8 mouse cellular contexts compared by ENCODE assay signal in the genomic region with DNA sequence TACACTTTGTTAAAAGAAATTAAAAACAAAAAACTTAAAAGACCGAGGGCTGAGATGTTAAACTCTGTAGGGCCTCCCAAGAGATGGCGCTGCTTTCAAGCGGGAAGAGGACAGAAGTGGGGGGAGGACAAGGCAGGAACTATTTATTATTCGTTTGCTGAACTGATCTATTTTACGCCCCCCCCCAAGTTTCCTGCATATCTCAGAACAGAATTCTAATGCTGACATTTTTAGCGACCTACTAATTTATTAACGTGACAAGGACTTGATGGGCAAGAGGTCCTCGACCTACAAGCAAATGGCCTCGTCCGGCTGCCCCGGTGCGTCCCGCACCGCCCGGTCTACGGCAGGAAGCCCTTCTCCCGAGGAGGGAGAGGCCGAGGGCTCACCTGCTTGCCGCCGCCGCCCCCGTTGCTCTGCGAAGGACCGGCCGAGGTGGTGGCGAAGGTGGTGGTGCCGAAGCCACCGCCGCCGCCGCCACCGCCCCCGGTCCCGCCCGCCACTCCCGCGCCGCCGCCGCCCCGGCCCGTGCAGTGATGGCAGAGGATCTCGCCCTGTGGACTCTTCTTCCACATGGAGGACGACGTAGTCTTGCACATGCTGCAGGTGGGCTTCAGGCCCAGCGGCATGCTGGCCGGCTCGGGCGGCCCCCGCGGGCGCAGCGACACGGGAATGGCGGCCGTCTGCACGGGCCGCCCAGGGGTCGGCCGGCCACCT. TPM values are rescaled to one million over a fixed set of nuclear protein-coding genes. Genes with fewer than 3 reads are reported as not detected.
A peak's percentile ranks its signal among the peaks of the same experiment; 100 is the strongest.
DNase-seq lines count a peak whose midpoint lies in the region; ATAC-seq and TF ChIP-seq lines count a peak whose summit lies in the region.

No protein-coding gene starts in this region.

- H3K27me3 ChIP-seq in intestine, embryonic 16.5 days (replicated peaks; ENCODE audit: control insufficient read depth, insufficient read depth, low read length) = no peaks in the 10 kb centered on the region
- H3K27me3 ChIP-seq in limb, embryonic 14.5 days (ENCODE audit: control insufficient read depth, insufficient read depth, low read length) = no peaks in the 10 kb centered on the region
- H3K27me3 ChIP-seq in midbrain, embryonic 15.5 days (replicated peaks) = no peaks in the 10 kb centered on the region

- H3K9ac ChIP-seq in intestine, embryonic 16.5 days (ENCODE audit: low read depth, low read length) = peak overlapping the region; percentile 93
- H3K9ac ChIP-seq in limb, embryonic 14.5 days (ENCODE audit: low read depth, low read length, severe bottlenecking) = peak overlapping the region; percentile 93
- peak overlapping the region; percentile 92 for H3K9ac ChIP-seq in midbrain, embryonic 15.5 days

- peaks cover 6% of the 10 kb centered on the region for H3K4me1 ChIP-seq in intestine, embryonic 16.5 days (ENCODE audit: control insufficient read depth, insufficient read depth, low read length)
- peaks cover 6% of the 10 kb centered on the region; the same call in 1 of the 2 replicates for H3K4me1 ChIP-seq in limb, embryonic 14.5 days (ENCODE audit: control insufficient read depth, insufficient read depth, low read length)
- H3K4me1 ChIP-seq in midbrain, embryonic 15.5 days = peaks cover 17% of the 10 kb centered on the region

- peak; percentile 9 to 29 for DNase-seq in urinary bladder, postnatal 36 days (ENCODE audit: low spot score in 2 of 2)
- no peak for DNase-seq in urinary bladder, adult 2 months (ENCODE audit: low spot score)
- DNase-seq in gastrocnemius, postnatal 10 days = peak; percentile 41
- DNase-seq in limb, embryonic 14.5 days (ENCODE audit: low spot score) = peak; percentile 69
- peak; percentile 41 to 42 for DNase-seq in spleen, postnatal 14 days (ENCODE audit: low spot score in 2 of 2)

- H3K36me3 ChIP-seq in intestine, embryonic 16.5 days (ENCODE audit: control insufficient read depth, insufficient read depth, low read length) = peaks cover 4% of the 10 kb centered on the region; the same call in 1 of the 2 replicates
- peaks cover 25% of the 10 kb centered on the region for H3K36me3 ChIP-seq in limb, embryonic 14.5 days (ENCODE audit: control insufficient read depth, insufficient read depth, low read length)
- H3K36me3 ChIP-seq in midbrain, embryonic 15.5 days (replicated peaks) = peaks cover 15% of the 10 kb centered on the region

- WGBS in intestine, embryonic 16.5 days = 0% methylated on average over 55 of the region's 60 CpGs
- WGBS in limb, embryonic 14.5 days = 4% methylated on average over 37 of the region's 60 CpGs
- WGBS in midbrain, embryonic 15.5 days = 0% methylated on average over 59 of the region's 60 CpGs

- H3K4me2 ChIP-seq in intestine, embryonic 16.5 days (ENCODE audit: low read depth, low read length) = peak overlapping the region; percentile 60
- H3K4me2 ChIP-seq in limb, embryonic 14.5 days (replicated peaks; ENCODE audit: low read depth, low read length, severe bottlenecking) = peak overlapping the region; percentile 43
- peak overlapping the region; percentile 50 for H3K4me2 ChIP-seq in midbrain, embryonic 15.5 days

- peak overlapping the region; percentile 93 for H3K27ac ChIP-seq in intestine, embryonic 16.5 days (ENCODE audit: low read length)
- H3K27ac ChIP-seq in limb, embryonic 14.5 days (replicated peaks; ENCODE audit: low read depth, low read length) = peak overlapping the region; percentile 88
- H3K27ac ChIP-seq in midbrain, embryonic 15.5 days = peak overlapping the region; percentile 91

- H3K9me3 ChIP-seq in intestine, embryonic 16.5 days (ENCODE audit: control insufficient read depth, low read length) = no peaks in the 10 kb centered on the region
- H3K9me3 ChIP-seq in limb, embryonic 14.5 days (ENCODE audit: control insufficient read depth, low read length) = no peaks in the 10 kb centered on the region
- H3K9me3 ChIP-seq in midbrain, embryonic 15.5 days = no peaks in the 10 kb centered on the region

- no peak for TF ChIP-seq POLR2A in limb, embryonic 14.5 days (IDR thresholded peaks at IDR 0.05; ENCODE audit: borderline replicate concordance, extremely low read depth, insufficient read depth, insufficient read length)

- ATAC-seq in common myeloid progenitor, adult 5-6 weeks (replicated peaks; ENCODE audit: low read depth, poor library complexity, severe bottlenecking) = peak; percentile 62
- ATAC-seq in intestine, embryonic 16.5 days = peak; percentile 78
- peak; percentile 74 for ATAC-seq in limb, embryonic 14.5 days (ENCODE audit: low FRiP score, low read depth)
- peak; percentile 88 for ATAC-seq in midbrain, embryonic 15.5 days (replicated peaks)

- H3K4me3 ChIP-seq in intestine, embryonic 16.5 days (ENCODE audit: low read length) = peak overlapping the region; percentile 95
- peak overlapping the region; percentile 94 for H3K4me3 ChIP-seq in limb, embryonic 14.5 days (replicated peaks; ENCODE audit: low read length)
- H3K4me3 ChIP-seq in midbrain, embryonic 15.5 days = peak overlapping the region; percentile 99

RNA-seq across cellular contexts. Expression of a gene that starts 3.8 kb away (rescaled TPM):
- polyA plus RNA-seq in urinary bladder, adult 2 months (2012; rRNA removed) = not detected in 2 replicates
- 2.9 TPM in 1 of 2 replicates, not detected in the other for total RNA-seq in common myeloid progenitor, adult 5-6 weeks (2017)
- total RNA-seq in gastrocnemius, postnatal 10 days (2021) = not detected
- polyA plus RNA-seq in intestine, embryonic 16.5 days (2015; fragmentation: Nextera tagmentation; extraction: Ambion mirVana) = not detected in 2 replicates
- polyA plus RNA-seq in limb, embryonic 14.5 days (2012; rRNA removed) = not detected in 2 replicates
- polyA plus RNA-seq in limb, embryonic 14.5 days (2014; fragmentation: Nextera tagmentation; extraction: Ambion mirVana) = 0.19 TPM in 1 of 2 replicates, not detected in the other
- polyA plus RNA-seq in midbrain, embryonic 15.5 days (2015; fragmentation: Nextera tagmentation; extraction: Ambion mirVana) = not detected in 2 replicates

RNA-seq across cellular contexts. Expression of a gene that starts 9.8 kb away (rescaled TPM):
- 56.7 and 73.8 TPM in 2 replicates for polyA plus RNA-seq in urinary bladder, adult 2 months (2012; rRNA removed)
- total RNA-seq in common myeloid progenitor, adult 5-6 weeks (2017) = 187 and 209 TPM in 2 replicates
- 10 to 100 TPM; 81.1 to 81.8 TPM for total RNA-seq in gastrocnemius, postnatal 10 days (2021)
- 50.9 and 52.4 TPM in 2 replicates for polyA plus RNA-seq in intestine, embryonic 16.5 days (2015; fragmentation: Nextera tagmentation; extraction: Ambion mirVana)
- 48.3 and 60.5 TPM in 2 replicates for polyA plus RNA-seq in limb, embryonic 14.5 days (2012; rRNA removed)
- 66.8 and 67.8 TPM in 2 replicates for polyA plus RNA-seq in limb, embryonic 14.5 days (2014; fragmentation: Nextera tagmentation; extraction: Ambion mirVana)
- 56.1 and 59.5 TPM in 2 replicates for polyA plus RNA-seq in midbrain, embryonic 15.5 days (2015; fragmentation: Nextera tagmentation; extraction: Ambion mirVana)

RNA-seq across cellular contexts. Expression of a gene that starts 50.8 kb away (rescaled TPM):
- 10.3 and 10.9 TPM in 2 replicates for polyA plus RNA-seq in urinary bladder, adult 2 months (2012; rRNA removed)
- total RNA-seq in common myeloid progenitor, adult 5-6 weeks (2017) = 37.9 and 38.6 TPM in 2 replicates
- 1 to 10 TPM; 4.5 to 7.3 TPM for total RNA-seq in gastrocnemius, postnatal 10 days (2021)
- 8.9 and 10.3 TPM in 2 replicates for polyA plus RNA-seq in intestine, embryonic 16.5 days (2015; fragmentation: Nextera tagmentation; extraction: Ambion mirVana)
- polyA plus RNA-seq in limb, embryonic 14.5 days (2012; rRNA removed) = 10.3 and 11.5 TPM in 2 replicates
- polyA plus RNA-seq in limb, embryonic 14.5 days (2014; fragmentation: Nextera tagmentation; extraction: Ambion mirVana) = 12.5 and 13.0 TPM in 2 replicates
- polyA plus RNA-seq in midbrain, embryonic 15.5 days (2015; fragmentation: Nextera tagmentation; extraction: Ambion mirVana) = 19.1 and 19.4 TPM in 2 replicates

RNA-seq across cellular contexts. Expression of a gene that starts 51.3 kb away (rescaled TPM):
- 13.8 and 13.9 TPM in 2 replicates for polyA plus RNA-seq in urinary bladder, adult 2 months (2012; rRNA removed)
- total RNA-seq in common myeloid progenitor, adult 5-6 weeks (2017) = 21.0 and 32.2 TPM in 2 replicates
- total RNA-seq in gastrocnemius, postnatal 10 days (2021) = 1 to 10 TPM; 8.1 to 9.6 TPM
- 17.0 and 18.9 TPM in 2 replicates for polyA plus RNA-seq in intestine, embryonic 16.5 days (2015; fragmentation: Nextera tagmentation; extraction: Ambion mirVana)
- polyA plus RNA-seq in limb, embryonic 14.5 days (2012; rRNA removed) = 17.8 and 21.8 TPM in 2 replicates
- polyA plus RNA-seq in limb, embryonic 14.5 days (2014; fragmentation: Nextera tagmentation; extraction: Ambion mirVana) = 14.5 and 15.4 TPM in 2 replicates
- polyA plus RNA-seq in midbrain, embryonic 15.5 days (2015; fragmentation: Nextera tagmentation; extraction: Ambion mirVana) = 22.6 and 30.2 TPM in 2 replicates
